Mouse (Mus musculus) forebrain, postnatal 0 days (tissue): ENCODE results near the gene Ccl24. TPM values are rescaled to one million over a fixed set of nuclear protein-coding genes. Genes with fewer than 3 reads are reported as not detected.
"Not testable (repeated sequence)": the region's sequence is repeated elsewhere in the genome, so short reads cannot be mapped to it uniquely, and the experiment has no call there.

Source experiments
- ATAC-seq: fragments of 200-750 bp; cut with Nextera tagmentation; 2 replicates; pipeline ENCODE4 v1.8.0; 2017; ENCODE audit warnings: mild to moderate bottlenecking, moderate library complexity
- DNase-seq: peaks from one replicate; pipeline ENCODE4 v3.0.0-alpha.2; 2015
- H3K27ac ChIP-seq: fragments of 300-500 bp; sonication (generic); 2 replicates; pipeline ENCODE4 v1.5.1; 2014; ENCODE audit warnings: low read depth, mild to moderate bottlenecking, antibody characterized with exemption, low read length, moderate library complexity, mixed read lengths
- H3K27me3 ChIP-seq: fragments of 300-500 bp; sonication (generic); 2 replicates; pipeline ENCODE4 v1.6.1; 2014; ENCODE audit warnings: mild to moderate bottlenecking, low read length, mixed read lengths; ENCODE audit not compliant: insufficient read depth
- H3K36me3 ChIP-seq: fragments of 300-500 bp; sonication (generic); 2 replicates; pipeline ENCODE4 v1.6.1; 2014; ENCODE audit warnings: mild to moderate bottlenecking, moderate library complexity; ENCODE audit not compliant: insufficient read depth
- H3K4me1 ChIP-seq: fragments of 300-500 bp; sonication (generic); 2 replicates; pipeline ENCODE4 v1.6.1; 2014; ENCODE audit warnings: antibody characterized with exemption; ENCODE audit not compliant: insufficient read depth
- H3K4me2 ChIP-seq: fragments of 300-500 bp; sonication (generic); 2 replicates; pipeline ENCODE4 v1.6.1; 2014; ENCODE audit warnings: low read depth, mild to moderate bottlenecking, moderate library complexity
- H3K4me3 ChIP-seq: fragments of 300-500 bp; sonication (generic); 2 replicates; pipeline ENCODE4 v1.5.1; 2014; ENCODE audit warnings: low read depth, low read length, mixed read lengths
- H3K9ac ChIP-seq: fragments of 300-500 bp; sonication (generic); 2 replicates; pipeline ENCODE4 v1.6.1; 2014; ENCODE audit warnings: mild to moderate bottlenecking
- H3K9me3 ChIP-seq: fragments of 300-500 bp; sonication (generic); 2 replicates; pipeline ENCODE4 v1.6.1; 2016; ENCODE audit warnings: low read length
- CTCF ChIP-seq: sonication (generic); IDR thresholded peaks from 2 replicates; pipeline ENCODE4 v1.5.1; 2016; ENCODE audit warnings: antibody characterized with exemption, control low read depth, low read depth
- WGBS: fragments of 180-500 bp; shearing (Covaris S2); extraction: QIAGEN DNeasy Blood & Tissue Kit; methylation state at CpG from one replicate; pipeline ENCODE4 v1.1.7; 2014; 5-methylcytosine and 5-hydroxymethylcytosine counted together
- polyA plus RNA-seq: library from polyadenylated mRNA; unstranded; fragments of >200 nt; fragmentation: Nextera tagmentation; extraction: Ambion mirVana; gene quantifications from 2 replicates; pipeline ENCODE4 v1.2.1, GENCODE M21; 2015
- total RNA-seq: library from RNA; depleted of rRNA; stranded (reverse); fragments of >200 nt; gene quantifications from 2 replicates; pipeline ENCODE4 v1.2.3, GENCODE M21; 2014; rRNA removed

Gene Ccl24
- total RNA-seq (0.62 and 2.4 TPM in 2 replicates), polyA plus RNA-seq (2.4 and 2.7 TPM in 2 replicates)

- Histone ChIP-seq H3K4me2 (no peak within 1 kb of the TSS), H3K4me3 (no peak within 1 kb of the TSS), H3K4me1 (no peaks in the 10 kb centered on the region), H3K27me3 (no peaks in the 10 kb centered on the region), H3K27ac (no peak within 1 kb of the TSS), H3K36me3 (no peaks in the 10 kb centered on the region), H3K9me3 (no peaks in the 10 kb centered on the region), H3K9ac (no peak within 1 kb of the TSS)
- ATAC-seq: no peak
- DNase-seq: no peak
- WGBS: 92% methylated on average over 6 of the region's 6 CpGs
- TF ChIP-seq CTCF: no peak
Observed at GRCm38 (mm10) chr5:135573006-135573405, at the start of gene Ccl24. TSS of gene Ccl24 (minus strand) at chr5:135573049.

- Histone ChIP-seq H3K36me3 (no peaks in the 10 kb centered on the region), H3K9me3 (no peaks in the 10 kb centered on the region), H3K4me1 (no peaks in the 10 kb centered on the region), H3K27me3 (no peaks in the 10 kb centered on the region), H3K4me2 (no peak overlapping the region), H3K4me3 (no peak overlapping the region), H3K9ac (no peak overlapping the region), H3K27ac (no peak overlapping the region)
- TF ChIP-seq CTCF: no peak
- WGBS: 83% methylated on average over 10 of the region's 10 CpGs
- no peak for DNase-seq
- no peak for ATAC-seq
Observed at GRCm38 (mm10) chr5:135621725-135622124, 48.9 kb upstream of the Ccl24 start.

- Histone ChIP-seq H3K4me1 (no peaks in the 10 kb centered on the region), H3K4me2 (no peak overlapping the region), H3K27me3 (no peaks in the 10 kb centered on the region), H3K9me3 (no peaks in the 10 kb centered on the region), H3K36me3 (no peaks in the 10 kb centered on the region), H3K9ac (no peak overlapping the region), H3K27ac (no peak overlapping the region), H3K4me3 (no peak overlapping the region)
- no peak for ATAC-seq
- no peak for TF ChIP-seq CTCF
- DNase-seq: no peak
- WGBS: 88% methylated on average over 9 of the region's 9 CpGs
Observed at GRCm38 (mm10) chr5:135620526-135620925, 47.7 kb upstream of the Ccl24 start.

- not testable (repeated sequence) for ATAC-seq, H3K27me3 ChIP-seq, DNase-seq, H3K36me3 ChIP-seq, H3K4me3 ChIP-seq, H3K9me3 ChIP-seq, H3K27ac ChIP-seq, H3K4me1 ChIP-seq, H3K4me2 ChIP-seq, H3K9ac ChIP-seq
- 84% methylated on average over 10 of the region's 10 CpGs for WGBS
Observed at GRCm38 (mm10) chr5:135619741-135620140, 46.9 kb upstream of the Ccl24 start.

GRCm38 (mm10) chr5:135609794-135610193 is 36.9 kb upstream of the Ccl24 start:
- WGBS: 73% methylated on average over 4 of the region's 4 CpGs

GRCm38 (mm10) chr5:135607581-135607980 is 34.7 kb upstream of the Ccl24 start:
- no peaks in the 10 kb centered on the region for H3K9me3 ChIP-seq
- no peak overlapping the region for H3K9ac ChIP-seq
- H3K4me1 ChIP-seq: no peaks in the 10 kb centered on the region
- H3K4me2 ChIP-seq: no peak overlapping the region
- H3K36me3 ChIP-seq: no peaks in the 10 kb centered on the region
- H3K27ac ChIP-seq: no peak overlapping the region
- TF ChIP-seq CTCF: no peak
- 65% methylated on average over 1 of the region's 1 CpGs for WGBS
- DNase-seq (no peak), ATAC-seq (no peak)
- H3K27me3 ChIP-seq: no peaks in the 10 kb centered on the region
- no peak overlapping the region for H3K4me3 ChIP-seq

More at GRCm38 (mm10) chr5:135609794-135610193, 36.9 kb upstream of the Ccl24 start:
- DNase-seq: no peak
- ATAC-seq: no peak
- Histone ChIP-seq H3K4me1 (no peaks in the 10 kb centered on the region), H3K9ac (no peak overlapping the region), H3K4me3 (no peak overlapping the region), H3K9me3 (no peaks in the 10 kb centered on the region), H3K36me3 (no peaks in the 10 kb centered on the region), H3K27ac (no peak overlapping the region), H3K27me3 (no peaks in the 10 kb centered on the region), H3K4me2 (no peak overlapping the region)
- TF ChIP-seq CTCF: no peak

- not testable (repeated sequence) for DNase-seq, H3K4me1 ChIP-seq, ATAC-seq, H3K9me3 ChIP-seq, H3K36me3 ChIP-seq, H3K9ac ChIP-seq, H3K27ac ChIP-seq, H3K4me3 ChIP-seq, H3K27me3 ChIP-seq, H3K4me2 ChIP-seq
- WGBS: no CpG with 5 or more reads among the region's 1 CpGs
Observed at GRCm38 (mm10) chr5:135606717-135607116, 33.9 kb upstream of the Ccl24 start.

GRCm38 (mm10) chr5:135604643-135605042 is 31.8 kb upstream of the Ccl24 start:
- DNase-seq, H3K4me2 ChIP-seq, H3K9me3 ChIP-seq, ATAC-seq, H3K27me3 ChIP-seq, H3K4me3 ChIP-seq, H3K27ac ChIP-seq, H3K36me3 ChIP-seq, H3K9ac ChIP-seq, H3K4me1 ChIP-seq: not testable (repeated sequence)
- no CpG with 5 or more reads among the region's 1 CpGs for WGBS
